Mouse (Mus musculus) CD8-positive naive resting alpha-beta T cell, adult 2 months (primary cell): Measurements from ENCODE around the gene Anapc15-ps.

ENCODE experiments used
- DNase-seq, 2 experiments: peaks; one replicate each; pipeline ENCODE4 v3.0.0; 2022; ENCODE audit warnings: low read depth in 2 of 2, low spot score in 2 of 2

The Anapc15-ps gene

GRCm38 (mm10) chr10:95691347-95691746, 18.1 kb upstream of the Anapc15-ps start:
- DNase-seq = no peak

GRCm38 (mm10) chr10:95689833-95690232, 16.6 kb upstream of the Anapc15-ps start:
- no peak for DNase-seq

GRCm38 (mm10) chr10:95689058-95689457, 15.8 kb upstream of the Anapc15-ps start:
- DNase-seq = no peak

- DNase-seq = no peak
Measured at GRCm38 (mm10) chr10:95687558-95688141, 14.4 kb upstream of the Anapc15-ps start.

GRCm38 (mm10) chr10:95686041-95686440, 12.8 kb upstream of the Anapc15-ps start:
- no peak for DNase-seq

GRCm38 (mm10) chr10:95684782-95685555, 11.7 kb upstream of the Anapc15-ps start:
- DNase-seq = no peak

GRCm38 (mm10) chr10:95684250-95684649, 11.0 kb upstream of the Anapc15-ps start:
- no peak for DNase-seq

GRCm38 (mm10) chr10:95683735-95684134, 10.5 kb upstream of the Anapc15-ps start:
- no peak for DNase-seq

GRCm38 (mm10) chr10:95682964-95683363, 9.7 kb upstream of the Anapc15-ps start:
- DNase-seq = no peak

GRCm38 (mm10) chr10:95682091-95682740, 9.0 kb upstream of the Anapc15-ps start:
- no peak for DNase-seq

- DNase-seq = no peak
Measured at GRCm38 (mm10) chr10:95681481-95681880, 8.2 kb upstream of the Anapc15-ps start.

- no peak for DNase-seq
Measured at GRCm38 (mm10) chr10:95681058-95681440, 7.8 kb upstream of the Anapc15-ps start.

GRCm38 (mm10) chr10:95680153-95681057, 7.2 kb upstream of the Anapc15-ps start:
- DNase-seq = no peak

GRCm38 (mm10) chr10:95679131-95679530, 5.9 kb upstream of the Anapc15-ps start:
- no peak for DNase-seq

GRCm38 (mm10) chr10:95678661-95679060, 5.4 kb upstream of the Anapc15-ps start:
- DNase-seq = no peak

- no peak for DNase-seq
Measured at GRCm38 (mm10) chr10:95678241-95678640, 5.0 kb upstream of the Anapc15-ps start.

- peak; percentile 59 to 61 for DNase-seq
Measured at GRCm38 (mm10) chr10:95677356-95678109, 4.3 kb upstream of the Anapc15-ps start.

- no peak for DNase-seq
Measured at GRCm38 (mm10) chr10:95676991-95677355, 3.7 kb upstream of the Anapc15-ps start.

- no peak for DNase-seq
Measured at GRCm38 (mm10) chr10:95676387-95676786, 3.1 kb upstream of the Anapc15-ps start.
